Mouse (Mus musculus): ENCODE measurements around the gene Psip1. TPM values are rescaled to one million over a fixed set of nuclear protein-coding genes. Genes with fewer than 3 reads are reported as not detected.
"Not testable (repeated sequence)": the region's sequence is repeated elsewhere in the genome, so short reads cannot be mapped to it uniquely, and the experiment has no call there.

The Psip1 gene
- total RNA-seq, 2 experiments from 2014 or later: 191 to 194 TPM

- DNase-seq (ENCODE audit: low spot score in 2 of 2): no peak
- intact Hi-C loops (cut with DNase I): no loop called here
Observed at GRCm38 (mm10) chr4:83511083-83511482, 24.8 kb upstream of the Psip1 start.

GRCm38 (mm10) chr4:83509600-83509999, 23.3 kb upstream of the Psip1 start:
- DNase-seq (ENCODE audit: low spot score in 2 of 2): no peak
- intact Hi-C loops (cut with DNase I): no loop called here

GRCm38 (mm10) chr4:83501037-83501430, 14.8 kb upstream of the Psip1 start:
- intact Hi-C loops (cut with DNase I): no loop called here
- no peak for DNase-seq (ENCODE audit: low spot score in 2 of 2)

- intact Hi-C loops (cut with DNase I): no loop called here
- DNase-seq (ENCODE audit: low spot score in 2 of 2): peak; percentile 25 to 30
Observed at GRCm38 (mm10) chr4:83500154-83501036, 14.1 kb upstream of the Psip1 start.

GRCm38 (mm10) chr4:83497013-83497412, 10.8 kb upstream of the Psip1 start:
- not testable (repeated sequence) for DNase-seq (ENCODE audit: low spot score in 2 of 2)

GRCm38 (mm10) chr4:83493112-83493511, 6.9 kb upstream of the Psip1 start:
- intact Hi-C loops (cut with DNase I): no loop called here
- no peak for DNase-seq (ENCODE audit: low spot score in 2 of 2)

More at GRCm38 (mm10) chr4:83497013-83497412, 10.8 kb upstream of the Psip1 start:
- intact Hi-C loops (cut with DNase I): not testable (repeated sequence)

- intact Hi-C loops (cut with DNase I): no loop called here
- DNase-seq (ENCODE audit: low spot score in 2 of 2): no peak
Observed at GRCm38 (mm10) chr4:83489121-83489520, 2.9 kb upstream of the Psip1 start.

GRCm38 (mm10) chr4:83485735-83486116, 533 bp downstream of the Psip1 start:
- intact Hi-C loops (cut with DNase I): loop anchor here (1.0 to 2.0 kb wide), 2 partner anchors 40 to 85 kb away; partner anchors contain the start of gene Ccdc171
- peak; percentile 83 to 89 for DNase-seq (ENCODE audit: low spot score in 2 of 2)

GRCm38 (mm10) chr4:83485250-83485649, 1.0 kb downstream of the Psip1 start:
- DNase-seq (ENCODE audit: low spot score in 2 of 2): no peak
- intact Hi-C loops (cut with DNase I): no loop called here

- DNase-seq (ENCODE audit: low spot score in 2 of 2): no peak
- intact Hi-C loops (cut with DNase I): no loop called here
Observed at GRCm38 (mm10) chr4:83468208-83468607, 18.1 kb downstream of the Psip1 start.

- DNase-seq (ENCODE audit: low spot score in 2 of 2): no peak
- intact Hi-C loops (cut with DNase I): no loop called here
Observed at GRCm38 (mm10) chr4:83467615-83468014, 18.6 kb downstream of the Psip1 start.

- intact Hi-C loops (cut with DNase I): no loop called here
- no peak for DNase-seq (ENCODE audit: low spot score in 2 of 2)
Observed at GRCm38 (mm10) chr4:83464827-83465226, 21.4 kb downstream of the Psip1 start.

GRCm38 (mm10) chr4:83460106-83460505, 26.2 kb downstream of the Psip1 start:
- no peak for DNase-seq (ENCODE audit: low spot score in 2 of 2)
- intact Hi-C loops (cut with DNase I): loop anchor here (2.0 kb wide), 1 partner anchor 15 kb away; no protein-coding TSS in a partner anchor

GRCm38 (mm10) chr4:83450785-83451184, 35.5 kb downstream of the Psip1 start:
- intact Hi-C loops (cut with DNase I): no loop called here
- DNase-seq (ENCODE audit: low spot score in 2 of 2): no peak

GRCm38 (mm10) chr4:83441050-83441449, 45.2 kb downstream of the Psip1 start:
- intact Hi-C loops (cut with DNase I): no loop called here
- DNase-seq (ENCODE audit: low spot score in 2 of 2): peak in 1 of 2 experiments; percentile 31

- intact Hi-C loops (cut with DNase I): no loop called here
- DNase-seq (ENCODE audit: low spot score in 2 of 2): peak in 1 of 2 experiments; percentile 35
Observed at GRCm38 (mm10) chr4:83439045-83439444, 47.2 kb downstream of the Psip1 start.

- DNase-seq (ENCODE audit: low spot score in 2 of 2): no peak
- intact Hi-C loops (cut with DNase I): no loop called here
Observed at GRCm38 (mm10) chr4:83438116-83438515, 48.1 kb downstream of the Psip1 start.

GRCm38 (mm10) chr4:83436375-83436774, 49.9 kb downstream of the Psip1 start:
- no peak for DNase-seq (ENCODE audit: low spot score in 2 of 2)
- intact Hi-C loops (cut with DNase I): no loop called here

GRCm38 (mm10) chr4:83432901-83433300, 53.4 kb downstream of the Psip1 start:
- intact Hi-C loops (cut with DNase I): no loop called here
- no peak for DNase-seq (ENCODE audit: low spot score in 2 of 2)

- intact Hi-C loops (cut with DNase I): no loop called here
- peak in 1 of 2 experiments; percentile 38 for DNase-seq (ENCODE audit: low spot score in 2 of 2)
Observed at GRCm38 (mm10) chr4:83431950-83432349, 54.3 kb downstream of the Psip1 start.

- DNase-seq (ENCODE audit: low spot score in 2 of 2): no peak
- intact Hi-C loops (cut with DNase I): no loop called here
Observed at GRCm38 (mm10) chr4:83428845-83429244, 57.4 kb downstream of the Psip1 start.
